Mouse (Mus musculus): ENCODE data around the gene Stab1. TPM values are rescaled to one million over a fixed set of nuclear protein-coding genes. Genes with fewer than 3 reads are reported as not detected.

Gene Stab1
- total RNA-seq, 4 experiments from 2014 or later = 75.8 to 142 (median 116) TPM

DNA sequence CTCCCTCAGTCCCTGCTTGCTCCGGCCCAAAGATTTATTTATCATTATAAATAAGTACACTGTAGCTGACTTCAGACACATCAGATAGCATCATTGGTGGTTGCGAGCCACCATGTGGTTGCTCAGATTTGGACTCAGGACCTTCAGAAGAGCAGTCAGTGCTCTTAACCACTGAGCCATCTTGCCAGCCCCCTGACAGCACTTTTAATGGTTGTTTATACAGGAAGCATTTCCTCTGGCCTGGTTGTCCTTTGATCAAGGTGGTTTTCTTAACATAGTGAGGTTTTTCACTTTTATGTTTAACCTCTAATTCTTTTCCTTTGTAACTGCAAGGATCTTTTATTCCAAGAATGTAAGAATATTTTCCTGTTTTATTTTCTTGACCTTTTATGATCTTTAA, 26.0 kb upstream of the Stab1 start:
- no peak for DNase-seq

- no peak for DNase-seq
Measured at GRCm38 (mm10) chr14:31193791-31194190, 25.4 kb upstream of the Stab1 start.

DNA sequence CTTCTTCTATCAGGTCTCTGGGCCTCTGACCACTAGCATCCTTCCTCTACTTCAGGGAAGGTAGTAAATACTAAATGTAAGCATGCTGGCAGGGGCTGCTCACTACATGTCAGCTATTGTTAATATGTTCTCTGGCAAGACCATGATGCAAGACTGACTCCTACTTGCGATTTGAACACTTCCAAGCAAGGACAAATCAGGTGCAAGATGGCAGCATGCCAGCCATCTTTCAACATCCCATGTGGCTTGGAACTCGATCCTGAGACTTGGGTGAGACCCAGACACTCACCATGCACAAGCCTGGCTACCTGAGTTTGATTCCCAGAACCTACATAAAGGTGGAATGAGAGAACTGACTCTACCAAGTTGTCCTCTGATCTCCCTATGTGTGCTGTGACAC, 23.5 kb upstream of the Stab1 start:
- no peak for DNase-seq

- DNase-seq = no peak
Measured at GRCm38 (mm10) chr14:31189348-31189747, 20.9 kb upstream of the Stab1 start.

DNA sequence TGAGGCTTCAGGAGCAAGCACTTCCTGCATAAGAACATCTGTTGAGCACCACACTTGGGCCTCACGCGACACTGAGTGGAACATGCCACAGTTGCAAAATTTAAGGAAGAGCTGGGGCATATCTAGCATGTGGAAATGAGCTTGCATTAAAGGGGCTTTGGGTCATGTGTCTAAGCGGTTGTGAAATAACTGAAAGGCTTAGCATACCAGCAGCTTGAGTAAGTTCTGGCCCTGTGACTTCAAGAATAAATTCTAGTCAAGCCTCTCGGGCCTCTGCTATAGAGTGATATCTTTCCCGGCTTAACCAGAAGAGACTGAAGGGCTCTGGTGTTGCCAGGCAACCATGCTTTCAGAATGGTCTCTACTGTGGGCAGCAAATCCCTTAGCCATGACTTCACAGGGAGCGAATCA, 20.3 kb upstream of the Stab1 start:
- no peak for DNase-seq

GRCm38 (mm10) chr14:31186656-31187055, 18.2 kb upstream of the Stab1 start:
- DNase-seq = peak; percentile 70

DNA sequence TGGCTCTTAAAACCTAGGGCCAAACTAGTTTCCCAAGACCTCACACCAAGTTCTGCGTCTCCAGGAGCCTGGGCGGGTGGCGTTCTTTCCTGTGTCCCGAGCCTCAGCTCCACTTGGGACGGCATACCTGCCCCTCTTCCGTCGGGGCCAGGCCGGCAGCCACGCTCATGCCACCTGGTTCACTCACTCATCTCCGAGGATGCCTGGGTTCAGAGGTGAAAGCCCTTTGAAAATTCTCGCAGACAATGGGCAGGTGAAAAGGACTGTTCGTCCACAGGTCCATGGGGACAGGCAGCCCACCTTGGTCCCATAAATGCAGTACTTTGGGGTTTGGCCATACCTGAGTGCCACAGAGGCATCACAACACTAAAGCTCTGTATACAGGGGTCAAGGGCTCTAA, 15.8 kb upstream of the Stab1 start:
- no peak for DNase-seq

GRCm38 (mm10) chr14:31183541-31183940, 15.1 kb upstream of the Stab1 start:
- DNase-seq = no peak

DNA sequence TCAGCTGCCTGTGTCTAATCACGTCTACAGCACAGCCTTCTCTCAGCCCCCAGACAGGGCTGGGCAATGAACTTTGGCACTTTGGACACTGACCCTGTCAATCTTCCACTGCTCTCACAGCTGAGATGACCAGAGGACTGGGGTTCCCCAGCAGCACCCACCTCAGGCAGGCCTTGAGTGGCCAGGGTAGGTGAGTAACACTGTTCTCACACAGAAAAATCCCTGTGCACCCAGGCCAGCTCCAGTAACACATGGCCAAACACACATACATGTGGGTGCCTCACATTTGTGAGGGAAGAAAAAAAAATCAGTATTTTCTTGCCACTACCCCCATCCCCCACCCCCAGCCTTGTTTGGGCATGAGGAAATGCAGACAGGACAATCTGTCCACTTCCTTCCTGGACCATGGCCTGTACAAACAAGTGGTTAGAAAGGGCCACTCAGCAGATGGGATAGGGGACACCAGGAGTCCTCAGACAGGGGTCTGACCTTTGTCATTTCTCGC, 14.4 kb upstream of the Stab1 start:
- no peak for DNase-seq

DNA sequence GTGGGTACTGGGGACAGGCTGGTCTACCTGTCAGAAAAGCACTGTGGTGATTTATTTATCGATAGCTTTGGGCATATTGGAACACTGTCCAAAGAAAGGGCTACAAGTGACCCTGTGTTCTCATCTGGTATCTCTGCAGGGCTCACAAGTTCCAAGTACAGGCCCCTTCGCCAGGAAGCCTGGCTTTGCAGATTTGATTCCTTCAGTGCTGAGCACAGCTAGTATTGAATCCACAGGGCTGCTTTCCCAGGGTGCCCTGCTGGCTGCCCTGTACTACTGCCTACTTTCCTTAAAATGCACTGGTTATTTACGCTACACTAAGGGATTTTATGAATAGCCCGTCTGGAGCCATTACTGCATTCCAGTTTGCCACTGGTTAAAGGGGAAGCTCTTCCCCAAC, 13.1 kb upstream of the Stab1 start:
- no peak for DNase-seq

DNA sequence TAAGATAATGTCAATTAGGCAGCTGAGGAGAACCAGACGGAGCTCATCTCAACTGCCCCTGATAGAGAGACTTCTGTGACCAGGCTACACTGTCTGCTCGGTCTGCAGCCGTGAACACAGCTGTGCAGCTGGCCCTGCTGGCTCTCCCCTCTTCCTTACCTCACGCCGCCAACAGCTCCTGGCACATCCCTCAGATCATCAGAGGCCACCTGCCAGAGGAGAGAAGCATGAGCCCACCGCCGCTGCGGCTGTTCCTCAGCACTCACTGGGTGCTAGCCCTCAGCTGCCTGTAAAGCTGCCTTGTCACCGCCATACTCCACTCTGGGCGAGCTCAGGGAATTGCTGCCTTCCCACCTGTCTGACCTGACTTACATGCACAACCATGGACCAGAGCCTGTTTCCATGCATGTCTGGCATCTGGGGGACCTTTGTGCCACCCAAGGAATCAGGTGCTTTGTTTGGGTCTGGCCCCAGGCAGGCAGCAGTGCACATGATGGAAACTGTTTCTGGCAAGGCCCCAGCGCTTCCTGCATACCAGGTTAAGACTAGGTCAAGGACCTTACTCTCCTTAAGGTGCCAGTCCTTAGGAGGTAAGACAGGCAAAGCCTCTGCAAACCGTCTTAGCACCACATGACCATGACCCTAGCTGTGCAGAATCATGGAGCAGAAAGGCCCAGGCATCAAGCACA, 11.4 kb upstream of the Stab1 start:
- DNase-seq = no peak

DNA sequence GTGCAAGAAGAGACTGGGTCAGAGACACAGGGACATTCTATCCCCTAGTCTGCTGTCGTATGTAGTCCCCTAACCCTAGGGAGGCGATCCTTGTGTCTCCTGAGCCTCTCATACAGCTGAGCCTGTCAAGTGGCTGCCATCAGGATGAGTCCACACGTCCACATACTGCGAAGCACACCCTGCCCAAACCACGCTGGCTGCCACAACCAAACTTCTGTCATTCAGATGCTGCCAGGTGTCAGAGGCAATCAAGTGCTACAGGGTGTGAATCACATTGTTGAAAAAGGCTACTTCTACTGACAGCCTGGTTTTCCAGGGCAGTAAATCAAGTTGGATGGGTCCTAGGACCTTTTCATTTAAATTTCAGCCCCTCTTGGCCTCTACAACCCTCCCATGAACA, 9.3 kb upstream of the Stab1 start:
- DNase-seq = no peak

- no peak for DNase-seq
Measured at GRCm38 (mm10) chr14:31177287-31177686, 8.8 kb upstream of the Stab1 start.

GRCm38 (mm10) chr14:31173537-31173936, 5.1 kb upstream of the Stab1 start:
- no peak for DNase-seq

- peak; percentile 52 for DNase-seq
Measured at GRCm38 (mm10) chr14:31172781-31173455, 4.5 kb upstream of the Stab1 start.

GRCm38 (mm10) chr14:31171821-31172220, 3.4 kb upstream of the Stab1 start:
- no peak for DNase-seq

DNA sequence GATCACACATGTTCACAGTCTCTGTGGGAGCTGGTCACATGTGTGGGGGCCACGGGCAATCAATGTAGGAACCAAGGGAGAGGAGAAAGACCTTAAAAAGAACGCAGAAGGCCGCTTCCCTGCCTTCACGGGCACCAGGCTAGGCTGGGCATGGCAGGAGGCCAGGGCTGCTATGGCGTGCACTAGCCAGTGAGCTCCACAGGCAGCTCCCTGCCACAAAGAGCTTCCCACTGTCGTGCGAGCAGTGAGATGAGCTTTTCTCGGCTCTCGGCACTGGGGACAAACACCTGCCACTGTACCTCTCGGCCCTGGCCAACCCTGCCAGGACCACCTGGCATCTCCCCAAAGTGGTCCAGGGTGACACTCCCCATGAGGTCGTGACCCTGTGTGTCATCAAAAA, 2.9 kb upstream of the Stab1 start:
- no peak for DNase-seq

DNA sequence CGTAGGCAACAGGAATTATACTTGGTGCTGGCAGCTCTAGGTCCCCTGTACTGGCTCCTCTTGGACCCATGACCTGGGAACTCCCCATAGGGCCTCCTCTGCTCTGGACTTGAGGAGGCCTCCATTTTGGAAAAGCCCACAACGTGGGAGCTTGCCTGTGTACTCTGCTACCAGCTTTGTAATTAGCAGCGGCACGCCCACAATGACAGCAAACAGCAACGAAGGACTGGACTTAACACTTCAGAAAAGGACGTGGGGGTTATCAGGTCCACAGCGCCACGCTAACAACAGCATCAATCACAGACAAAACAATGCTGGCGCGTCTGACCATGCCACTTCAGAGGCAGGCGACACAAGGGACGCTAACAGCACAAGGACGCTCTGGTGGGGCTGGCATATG, 2.5 kb upstream of the Stab1 start:
- DNase-seq = no peak

- DNase-seq = no peak
Measured at GRCm38 (mm10) chr14:31169508-31169907, 1.1 kb upstream of the Stab1 start.

DNA sequence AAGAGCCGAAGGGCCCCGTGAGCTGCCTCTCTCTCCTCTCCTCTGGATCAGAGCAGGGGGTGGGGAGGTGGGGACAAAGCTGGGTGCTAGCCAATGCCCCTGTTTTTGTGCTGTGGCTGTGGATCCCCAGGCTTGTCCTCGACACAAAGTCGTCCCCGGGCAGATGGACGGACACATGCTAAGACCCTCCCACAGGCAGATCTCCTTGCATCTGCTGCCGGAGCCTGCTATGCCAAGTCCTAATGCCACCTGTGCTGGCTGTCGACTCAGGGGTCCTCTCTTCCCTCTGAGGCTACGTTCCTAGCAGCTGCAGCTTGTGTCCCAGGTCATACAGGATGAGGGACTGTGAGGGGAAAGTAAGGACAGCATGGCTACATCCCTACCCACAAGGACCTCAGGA, 1.6 kb downstream of the Stab1 start:
- DNase-seq = no peak

DNA sequence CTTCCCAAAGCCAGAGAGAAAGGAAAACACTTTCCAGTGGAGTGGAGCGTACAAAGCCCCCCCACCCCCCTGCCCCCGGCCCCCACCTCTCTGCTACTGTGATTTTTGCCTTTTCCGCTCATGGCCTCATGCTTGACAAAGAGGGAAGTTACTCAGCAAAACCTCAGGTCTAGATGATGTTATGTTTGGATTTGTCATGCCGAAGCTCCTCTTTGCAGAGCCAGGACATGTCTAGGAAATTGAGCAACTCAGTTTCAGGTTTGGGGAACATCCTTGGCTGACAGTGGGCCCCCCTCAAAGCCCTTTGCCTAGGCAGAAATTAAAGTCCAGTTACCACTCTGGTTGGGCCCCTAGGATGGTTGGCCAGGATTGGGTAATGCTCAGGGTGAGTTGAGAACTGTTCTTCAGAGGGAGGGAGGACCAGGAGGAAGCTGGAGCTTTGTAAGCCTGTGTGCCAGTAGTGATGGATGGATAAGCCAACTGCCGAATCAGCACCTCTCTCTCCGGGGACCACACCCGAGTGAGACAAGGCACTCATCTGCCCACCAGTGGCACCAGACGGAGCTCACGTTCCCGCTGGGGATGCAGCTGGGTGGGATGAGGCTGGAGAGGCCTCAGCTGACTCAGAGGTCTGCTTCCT, 2.3 kb downstream of the Stab1 start:
- no peak for DNase-seq

DNA sequence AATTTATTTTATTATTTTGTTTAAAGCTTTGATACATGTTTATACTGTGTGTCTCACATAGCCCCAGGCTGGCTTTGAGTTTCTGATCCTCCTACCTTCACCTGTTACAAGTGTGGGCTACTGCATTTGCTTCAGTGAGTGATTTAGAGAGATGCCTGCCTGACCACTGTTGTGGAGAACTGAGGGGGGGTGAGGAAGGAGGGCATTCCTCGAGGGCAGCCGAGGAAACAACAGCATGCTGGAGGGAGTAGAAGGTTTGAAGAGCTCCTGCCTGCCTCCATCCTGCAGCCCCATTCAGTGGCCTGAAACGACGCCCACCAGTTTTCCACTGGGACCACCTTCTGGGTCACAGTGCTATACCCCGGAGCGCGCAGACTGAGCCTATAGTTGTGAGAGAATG, 3.0 kb downstream of the Stab1 start:
- DNase-seq = no peak

DNA sequence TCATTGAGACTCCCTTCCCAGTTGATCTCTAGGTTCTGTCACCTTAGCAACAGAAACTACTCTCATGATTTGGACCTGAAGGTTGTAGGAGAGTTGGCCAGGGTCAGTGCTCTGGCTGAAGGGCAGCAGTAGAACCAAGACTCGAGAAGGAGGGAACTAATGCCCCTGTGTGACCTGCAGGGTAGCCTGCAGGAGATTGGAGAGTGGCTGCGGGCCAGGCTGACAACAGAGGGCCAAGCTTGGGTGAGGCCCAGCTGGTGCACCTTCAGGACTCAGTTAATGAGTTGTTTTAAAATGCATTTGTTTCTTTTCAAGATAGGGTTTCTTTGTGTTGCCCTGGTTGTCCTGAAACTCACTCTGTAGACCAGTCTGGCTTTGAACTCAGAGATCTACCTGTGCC, 3.4 kb downstream of the Stab1 start:
- DNase-seq = no peak

DNA sequence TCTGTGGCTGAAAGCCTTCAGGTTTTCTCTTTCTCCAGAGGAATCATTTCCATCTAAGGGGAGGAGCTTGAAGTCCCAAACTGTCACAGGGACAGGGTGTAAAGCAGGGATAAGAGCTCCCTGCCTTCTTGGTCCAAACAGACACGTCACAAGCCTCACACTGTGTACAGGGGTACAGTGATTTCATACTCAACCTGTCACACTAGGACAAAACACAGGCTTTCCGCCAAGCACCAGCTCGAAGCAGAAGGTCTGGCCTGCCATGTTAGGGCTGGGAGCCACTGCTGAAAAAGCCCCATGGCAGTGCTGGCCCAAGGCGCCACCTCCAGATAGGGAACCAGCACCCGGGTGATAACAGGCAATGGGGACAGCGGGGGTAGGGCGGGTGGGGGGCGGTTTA, 4.4 kb downstream of the Stab1 start:
- no peak for DNase-seq
